Mouse (Mus musculus): ENCODE measurements at regions not wholly inside any gene's neighbourhood (a gene's known extent, or its start where the extent isn't known, plus 50 kb on each side); places are given as distances from the start of the nearest gene placed in this dataset.
A peak's percentile ranks its signal among the peaks of the same experiment; 100 is the strongest.

DNA sequence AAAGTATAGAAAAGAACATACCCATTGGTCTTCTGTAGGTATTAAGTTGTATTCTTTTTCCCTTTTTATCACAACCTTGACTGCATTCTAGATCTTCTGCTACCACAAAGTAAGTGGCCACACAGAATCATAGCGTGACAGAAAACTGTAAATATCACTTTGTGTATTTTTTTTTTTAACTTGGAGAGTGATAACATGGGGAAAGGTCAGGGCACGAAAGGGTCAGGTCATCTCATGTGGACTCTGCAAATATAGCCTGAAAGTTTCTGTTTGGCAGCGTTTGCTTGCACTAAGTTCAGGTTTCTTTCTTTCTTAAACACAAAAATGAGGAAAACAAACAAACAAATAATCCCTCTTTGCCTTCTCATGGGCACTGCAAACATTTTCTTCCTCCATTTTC is 1101.1 kb downstream of the Gsdmc2 start:
- peak; percentile 50; the same call in 1 of the 2 replicates for TF ChIP-seq GATA4 (IDR thresholded peaks at IDR 0.05; ENCODE audit: insufficient replicate concordance, low read length)

- no peak for TF ChIP-seq GATA4 (IDR thresholded peaks at IDR 0.05; ENCODE audit: insufficient replicate concordance, low read length)
These were observed 1104.2 kb downstream of the Gsdmc2 start for GRCm38 (mm10) chr15:62740746-62741145.

- TF ChIP-seq GATA4 (IDR thresholded peaks at IDR 0.05; ENCODE audit: insufficient replicate concordance, low read length): no peak
These were observed 1109.6 kb downstream of the Gsdmc2 start for GRCm38 (mm10) chr15:62735334-62735733.

DNA sequence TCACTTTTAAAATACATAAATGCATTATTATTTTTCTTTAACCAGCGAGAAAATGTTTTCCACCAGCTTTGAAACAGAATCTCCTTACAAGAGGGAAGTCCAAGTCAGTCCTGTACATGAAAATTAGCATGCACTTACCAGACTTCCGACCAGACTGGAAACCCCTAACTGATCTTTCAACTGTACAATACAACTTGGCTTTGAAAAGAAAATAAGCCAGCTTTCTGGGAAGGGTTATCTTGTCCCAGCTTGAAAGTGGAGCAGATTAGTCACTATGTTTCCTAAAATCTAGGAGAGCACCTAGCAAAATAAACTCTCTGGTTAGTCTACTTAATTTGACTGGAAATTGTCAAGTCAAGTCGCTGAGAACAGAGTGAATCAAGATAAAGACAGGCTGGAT is 1110.1 kb downstream of the Gsdmc2 start:
- TF ChIP-seq GATA4 (IDR thresholded peaks at IDR 0.05; ENCODE audit: insufficient replicate concordance, low read length): no peak

DNA sequence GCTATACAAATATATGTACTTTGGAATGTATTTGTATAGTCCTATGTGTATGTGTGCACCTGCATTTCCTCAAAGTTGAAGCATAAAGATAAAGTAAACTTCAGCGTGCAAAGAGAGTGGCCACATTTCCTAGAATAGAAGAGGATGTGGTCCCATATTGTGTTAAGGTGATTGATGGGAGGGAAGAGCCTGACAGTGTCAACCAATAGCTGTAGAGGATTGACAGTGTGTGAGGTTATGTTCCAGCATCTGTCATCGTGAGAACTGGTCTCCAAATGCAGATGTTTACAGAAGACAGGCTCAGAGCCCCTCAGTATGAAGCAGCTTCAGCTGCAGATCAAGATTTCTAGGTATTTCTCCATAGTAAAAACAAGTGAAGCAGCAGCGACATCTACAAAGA is 1114.5 kb downstream of the Gsdmc2 start:
- TF ChIP-seq GATA4 (IDR thresholded peaks at IDR 0.05; ENCODE audit: insufficient replicate concordance, low read length): no peak

- no peak for TF ChIP-seq GATA4 (IDR thresholded peaks at IDR 0.05; ENCODE audit: insufficient replicate concordance, low read length)
These were observed 1130.7 kb downstream of the Gsdmc2 start for GRCm38 (mm10) chr15:62714265-62714664.

GRCm38 (mm10) chr15:62712543-62713131 is 1132.3 kb downstream of the Gsdmc2 start:
- no peak for TF ChIP-seq GATA4 (IDR thresholded peaks at IDR 0.05; ENCODE audit: insufficient replicate concordance, low read length)

GRCm38 (mm10) chr15:62712060-62712542 is 1132.9 kb downstream of the Gsdmc2 start:
- no peak for TF ChIP-seq GATA4 (IDR thresholded peaks at IDR 0.05; ENCODE audit: insufficient replicate concordance, low read length)

GRCm38 (mm10) chr15:62709546-62709945 is 1135.4 kb downstream of the Gsdmc2 start:
- no peak for TF ChIP-seq GATA4 (IDR thresholded peaks at IDR 0.05; ENCODE audit: insufficient replicate concordance, low read length)

- no peak for TF ChIP-seq GATA4 (IDR thresholded peaks at IDR 0.05; ENCODE audit: insufficient replicate concordance, low read length)
These were observed 1146.4 kb downstream of the Gsdmc2 start for GRCm38 (mm10) chr15:62698559-62698958.

GRCm38 (mm10) chr15:62694734-62695133 is 1150.2 kb downstream of the Gsdmc2 start:
- no peak for TF ChIP-seq GATA4 (IDR thresholded peaks at IDR 0.05; ENCODE audit: insufficient replicate concordance, low read length)

GRCm38 (mm10) chr15:62693671-62694070 is 1151.3 kb downstream of the Gsdmc2 start:
- no peak for TF ChIP-seq GATA4 (IDR thresholded peaks at IDR 0.05; ENCODE audit: insufficient replicate concordance, low read length)

- TF ChIP-seq GATA4 (IDR thresholded peaks at IDR 0.05; ENCODE audit: insufficient replicate concordance, low read length): no peak
These were observed 1171.6 kb downstream of the Gsdmc2 start for GRCm38 (mm10) chr15:62673410-62673809.

GRCm38 (mm10) chr15:62670026-62670425 is 1175.0 kb downstream of the Gsdmc2 start:
- TF ChIP-seq GATA4 (IDR thresholded peaks at IDR 0.05; ENCODE audit: insufficient replicate concordance, low read length): no peak

- no peak for TF ChIP-seq GATA4 (IDR thresholded peaks at IDR 0.05; ENCODE audit: insufficient replicate concordance, low read length)
These were observed 1185.9 kb downstream of the Gsdmc2 start for GRCm38 (mm10) chr15:62659096-62659495.

DNA sequence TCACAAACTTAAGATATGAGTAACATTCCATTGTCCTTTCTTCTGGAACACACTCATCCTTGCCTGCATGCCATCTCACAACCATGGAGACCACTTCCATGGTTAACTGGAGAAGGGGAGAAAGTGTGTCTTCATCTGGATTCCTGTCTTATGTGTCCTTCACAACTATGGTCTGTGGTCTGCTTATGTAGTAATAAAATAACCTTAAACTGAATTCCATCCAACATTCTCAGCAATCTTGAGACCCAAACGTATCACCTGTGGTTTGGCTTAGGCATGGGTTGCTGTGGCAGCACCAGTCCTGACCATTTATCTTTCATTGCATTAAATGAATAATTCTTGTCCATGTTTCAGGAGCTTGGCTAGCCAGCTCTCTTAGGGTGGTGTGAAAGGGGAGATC is 1186.3 kb downstream of the Gsdmc2 start:
- no peak for TF ChIP-seq GATA4 (IDR thresholded peaks at IDR 0.05; ENCODE audit: insufficient replicate concordance, low read length)

GRCm38 (mm10) chr15:62646476-62647168 is 1198.4 kb downstream of the Gsdmc2 start:
- TF ChIP-seq GATA4 (IDR thresholded peaks at IDR 0.05; ENCODE audit: insufficient replicate concordance, low read length): no peak
